Mouse (Mus musculus): ENCODE data around the gene Shank2. TPM values are rescaled to one million over a fixed set of nuclear protein-coding genes. Genes with fewer than 3 reads are reported as not detected.

Shank2 gene
- polyA plus RNA-seq, 1 experiment from 2014 or later = 0.69 TPM

GRCm38 (mm10) chr7:144329403-144329890, 327.7 kb downstream of the Shank2 start:
- Histone ChIP-seq H3K9ac (ENCODE audit: low read length) (no peak overlapping the region), H3K4me3 (ENCODE audit: low read depth, low read length) (no peak overlapping the region), H3K27me3 (ENCODE audit: control insufficient read depth, insufficient read depth, low read length) (no peaks in the 10 kb centered on the region), H3K4me2 (replicated peaks; ENCODE audit: low read depth) (no peak overlapping the region), H3K27ac (replicated peaks) (no peak overlapping the region), H3K9me3 (ENCODE audit: control insufficient read depth, low read length) (no peaks in the 10 kb centered on the region), H3K36me3 (ENCODE audit: control insufficient read depth, insufficient read depth, low read length) (no peaks in the 10 kb centered on the region), H3K4me1 (replicated peaks; ENCODE audit: control insufficient read depth, insufficient read depth) (no peaks in the 10 kb centered on the region)
- no peak for ATAC-seq (ENCODE audit: low FRiP score, low TSS enrichment)
- WGBS = 73% methylated on average over 2 of the region's 2 CpGs
- TF ChIP-seq CTCF (IDR thresholded peaks at IDR 0.05; ENCODE audit: low read depth) = no peak
- TF ChIP-seq EP300 (optimal IDR thresholded peaks at IDR 0.05) = no peak
- no peak for DNase-seq (ENCODE audit: low spot score)

GRCm38 (mm10) chr7:144336626-144337025, 334.9 kb downstream of the Shank2 start:
- no peak for TF ChIP-seq EP300 (optimal IDR thresholded peaks at IDR 0.05)
- no peak for TF ChIP-seq CTCF (IDR thresholded peaks at IDR 0.05; ENCODE audit: low read depth)
- Histone ChIP-seq H3K27ac (replicated peaks) (no peak overlapping the region), H3K9ac (ENCODE audit: low read length) (no peak overlapping the region), H3K27me3 (ENCODE audit: control insufficient read depth, insufficient read depth, low read length) (no peaks in the 10 kb centered on the region), H3K4me3 (ENCODE audit: low read depth, low read length) (no peak overlapping the region), H3K4me2 (replicated peaks; ENCODE audit: low read depth) (no peak overlapping the region), H3K4me1 (replicated peaks; ENCODE audit: control insufficient read depth, insufficient read depth) (no peaks in the 10 kb centered on the region), H3K9me3 (ENCODE audit: control insufficient read depth, low read length) (no peaks in the 10 kb centered on the region), H3K36me3 (ENCODE audit: control insufficient read depth, insufficient read depth, low read length) (no peaks in the 10 kb centered on the region)
- DNase-seq (ENCODE audit: low spot score) (peak; percentile 25), ATAC-seq (ENCODE audit: low FRiP score, low TSS enrichment) (peak; percentile 59; the same call in 1 of the 2 replicates)

GRCm38 (mm10) chr7:144338694-144339093, 337.0 kb downstream of the Shank2 start:
- Histone ChIP-seq H3K9me3 (ENCODE audit: control insufficient read depth, low read length) (no peaks in the 10 kb centered on the region), H3K4me3 (ENCODE audit: low read depth, low read length) (no peak overlapping the region), H3K9ac (ENCODE audit: low read length) (no peak overlapping the region), H3K27me3 (ENCODE audit: control insufficient read depth, insufficient read depth, low read length) (no peaks in the 10 kb centered on the region), H3K36me3 (ENCODE audit: control insufficient read depth, insufficient read depth, low read length) (no peaks in the 10 kb centered on the region), H3K4me1 (replicated peaks; ENCODE audit: control insufficient read depth, insufficient read depth) (no peaks in the 10 kb centered on the region), H3K27ac (replicated peaks) (no peak overlapping the region), H3K4me2 (replicated peaks; ENCODE audit: low read depth) (no peak overlapping the region)
- TF ChIP-seq EP300 (optimal IDR thresholded peaks at IDR 0.05) (no peak), CTCF (IDR thresholded peaks at IDR 0.05; ENCODE audit: low read depth) (no peak)
- DNase-seq (ENCODE audit: low spot score) (no peak), ATAC-seq (ENCODE audit: low FRiP score, low TSS enrichment) (no peak)
- WGBS = 85% methylated on average over 5 of the region's 5 CpGs

GRCm38 (mm10) chr7:144340376-144340775, 338.6 kb downstream of the Shank2 start:
- Histone ChIP-seq H3K4me3 (ENCODE audit: low read depth, low read length) (no peak overlapping the region), H3K36me3 (ENCODE audit: control insufficient read depth, insufficient read depth, low read length) (no peaks in the 10 kb centered on the region), H3K9me3 (ENCODE audit: control insufficient read depth, low read length) (no peaks in the 10 kb centered on the region), H3K27ac (replicated peaks) (no peak overlapping the region), H3K4me2 (replicated peaks; ENCODE audit: low read depth) (no peak overlapping the region), H3K27me3 (ENCODE audit: control insufficient read depth, insufficient read depth, low read length) (no peaks in the 10 kb centered on the region), H3K4me1 (replicated peaks; ENCODE audit: control insufficient read depth, insufficient read depth) (no peaks in the 10 kb centered on the region), H3K9ac (ENCODE audit: low read length) (no peak overlapping the region)
- TF ChIP-seq EP300 (optimal IDR thresholded peaks at IDR 0.05) (no peak), CTCF (IDR thresholded peaks at IDR 0.05; ENCODE audit: low read depth) (no peak)
- DNase-seq (ENCODE audit: low spot score) (no peak), ATAC-seq (ENCODE audit: low FRiP score, low TSS enrichment) (no peak)
- 70% methylated on average over 6 of the region's 6 CpGs for WGBS

- no peak overlapping the region for H3K4me3 ChIP-seq (ENCODE audit: low read depth, low read length)
- H3K27ac ChIP-seq (replicated peaks) = no peak overlapping the region
- no peaks in the 10 kb centered on the region for H3K27me3 ChIP-seq (ENCODE audit: control insufficient read depth, insufficient read depth, low read length)
- no peaks in the 10 kb centered on the region for H3K9me3 ChIP-seq (ENCODE audit: control insufficient read depth, low read length)
- no peak for DNase-seq (ENCODE audit: low spot score)
- TF ChIP-seq EP300 (optimal IDR thresholded peaks at IDR 0.05) = no peak
- TF ChIP-seq CTCF (IDR thresholded peaks at IDR 0.05; ENCODE audit: low read depth) = no peak
- no peak overlapping the region for H3K4me2 ChIP-seq (replicated peaks; ENCODE audit: low read depth)
- H3K4me1 ChIP-seq (replicated peaks; ENCODE audit: control insufficient read depth, insufficient read depth) = no peaks in the 10 kb centered on the region
- H3K9ac ChIP-seq (ENCODE audit: low read length) = no peak overlapping the region
- no peak for ATAC-seq (ENCODE audit: low FRiP score, low TSS enrichment)
- H3K36me3 ChIP-seq (ENCODE audit: control insufficient read depth, insufficient read depth, low read length) = no peaks in the 10 kb centered on the region
- 62% methylated on average over 2 of the region's 2 CpGs for WGBS
Measured at GRCm38 (mm10) chr7:144366133-144366532, 364.4 kb downstream of the Shank2 start.

- no peak overlapping the region for H3K27ac ChIP-seq (replicated peaks)
- no peak overlapping the region for H3K9ac ChIP-seq (ENCODE audit: low read length)
- H3K36me3 ChIP-seq (ENCODE audit: control insufficient read depth, insufficient read depth, low read length) = no peaks in the 10 kb centered on the region
- no peak overlapping the region for H3K4me3 ChIP-seq (ENCODE audit: low read depth, low read length)
- H3K27me3 ChIP-seq (ENCODE audit: control insufficient read depth, insufficient read depth, low read length) = no peaks in the 10 kb centered on the region
- no peak for DNase-seq (ENCODE audit: low spot score)
- 93% methylated on average over 8 of the region's 8 CpGs for WGBS
- no peaks in the 10 kb centered on the region for H3K9me3 ChIP-seq (ENCODE audit: control insufficient read depth, low read length)
- no peak for ATAC-seq (ENCODE audit: low FRiP score, low TSS enrichment)
- TF ChIP-seq CTCF (IDR thresholded peaks at IDR 0.05; ENCODE audit: low read depth) (no peak), EP300 (optimal IDR thresholded peaks at IDR 0.05) (no peak)
- H3K4me1 ChIP-seq (replicated peaks; ENCODE audit: control insufficient read depth, insufficient read depth) = no peaks in the 10 kb centered on the region
- H3K4me2 ChIP-seq (replicated peaks; ENCODE audit: low read depth) = no peak overlapping the region
Measured at GRCm38 (mm10) chr7:144373059-144373458, 371.3 kb downstream of the Shank2 start.
